Mouse (Mus musculus) forebrain, embryonic 12.5 days (tissue): ENCODE results near the gene Zdhhc4. TPM values are rescaled to one million over a fixed set of nuclear protein-coding genes. Genes with fewer than 3 reads are reported as not detected.
A peak's percentile ranks its signal among the peaks of the same experiment; 100 is the strongest.

Experiments used
- ATAC-seq: fragments of 200-750 bp; cut with Nextera tagmentation; 2 replicates; pipeline ENCODE4 v1.8.0; 2017; ENCODE audit warnings: moderate TSS enrichment; ENCODE audit not compliant: low FRiP score
- H3K27ac ChIP-seq: fragments of 300-500 bp; sonication (generic); 2 replicates; pipeline ENCODE4 v1.5.1; 2016; ENCODE audit warnings: mild to moderate bottlenecking
- H3K27me3 ChIP-seq: fragments of 300-500 bp; sonication (generic); 2 replicates; pipeline ENCODE4 v1.6.1; 2016; ENCODE audit warnings: mild to moderate bottlenecking
- H3K36me3 ChIP-seq: fragments of 300-500 bp; sonication (generic); replicated peaks from 2 replicates; pipeline ENCODE4 v1.6.1; 2016; ENCODE audit warnings: mild to moderate bottlenecking
- H3K4me1 ChIP-seq: fragments of 300-500 bp; sonication (generic); 2 replicates; pipeline ENCODE4 v1.6.1; 2016
- H3K4me2 ChIP-seq: fragments of 300-500 bp; sonication (generic); 2 replicates; pipeline ENCODE4 v1.6.1; 2016; ENCODE audit warnings: mild to moderate bottlenecking, moderate library complexity
- H3K4me3 ChIP-seq: fragments of 300-500 bp; sonication (generic); replicated peaks from 2 replicates; pipeline ENCODE4 v1.5.1; 2016; ENCODE audit warnings: mild to moderate bottlenecking
- H3K9ac ChIP-seq: fragments of 300-500 bp; sonication (generic); 2 replicates; pipeline ENCODE4 v1.6.1; 2016; ENCODE audit warnings: mild to moderate bottlenecking
- H3K9me3 ChIP-seq: fragments of 300-500 bp; sonication (generic); 2 replicates; pipeline ENCODE4 v1.6.1; 2016
- WGBS: fragments of 180-500 bp; shearing (Covaris S2); methylation state at CpG from one replicate; pipeline ENCODE4 v1.1.7; 2016; 5-methylcytosine and 5-hydroxymethylcytosine counted together
- polyA plus RNA-seq: library from polyadenylated mRNA; unstranded; fragments of >200 nt; fragmentation: Nextera tagmentation; extraction: Ambion mirVana; gene quantifications from 2 replicates; pipeline ENCODE4 v1.2.1, GENCODE M21; 2016

Zdhhc4 gene
- polyA plus RNA-seq = 73.8 and 78.2 TPM in 2 replicates

DNA sequence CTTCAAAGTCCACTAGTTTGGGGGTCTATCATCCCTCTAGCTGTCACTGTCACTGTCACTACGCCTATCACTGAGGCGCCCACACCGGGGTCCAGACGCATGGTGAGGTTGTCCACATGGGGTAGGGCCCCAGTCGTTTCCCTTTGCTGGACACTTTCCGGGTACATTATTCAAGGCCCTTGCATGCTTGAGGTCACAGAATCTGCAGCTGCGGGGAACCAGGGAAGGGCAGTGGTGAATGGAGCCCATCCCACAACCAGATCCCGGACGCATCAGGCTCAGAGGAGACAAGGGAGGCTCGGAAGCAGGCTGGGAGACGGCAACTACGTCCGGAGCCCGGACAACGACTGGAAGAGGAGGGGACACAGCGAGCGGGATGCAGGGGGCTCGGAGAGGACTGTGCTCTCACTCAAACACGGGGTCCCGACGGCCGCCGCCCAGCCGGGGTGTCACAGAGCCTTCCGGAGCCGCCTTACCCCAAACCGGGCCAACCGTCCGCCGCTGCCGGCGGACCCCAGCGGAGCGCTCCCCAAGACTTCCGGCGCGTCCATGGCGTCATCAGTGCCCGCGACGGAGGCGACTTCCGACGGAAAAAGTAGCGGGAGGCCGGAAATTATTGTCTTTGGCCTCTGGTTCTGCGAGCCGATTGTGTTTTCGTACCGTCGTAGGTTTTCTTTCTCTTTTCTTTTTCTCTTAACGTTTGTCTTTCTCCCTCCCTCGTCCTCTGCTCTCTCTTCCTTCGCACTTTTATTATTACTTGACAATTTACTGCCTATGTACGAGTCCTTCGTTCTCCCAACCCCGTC lies at the start of gene Zdhhc4:
Zdhhc4 (minus strand) TSS at position 567 of the 806 bp plus-strand sequence.
- Histone ChIP-seq H3K36me3 (peaks cover 25% of the 10 kb centered on the region), H3K27ac (peak within 1 kb of the TSS; percentile 74), H3K27me3 (no peaks in the 10 kb centered on the region), H3K4me1 (peaks cover 21% of the 10 kb centered on the region), H3K4me3 (peak within 1 kb of the TSS; percentile 93), H3K9me3 (no peaks in the 10 kb centered on the region), H3K9ac (peak within 1 kb of the TSS; percentile 92), H3K4me2 (peak within 1 kb of the TSS; percentile 93)
- under 1% methylated on average over 57 of the region's 57 CpGs for WGBS
- peak; percentile 82 for ATAC-seq

- Histone ChIP-seq H3K4me1 (peaks cover 9% of the 10 kb centered on the region), H3K9ac (no peak overlapping the region), H3K9me3 (0 out of 2 replicates have a peak, but pooled peaks cover 5% of the 10 kb centered on the region), H3K27ac (no peak overlapping the region), H3K4me2 (no peak overlapping the region), H3K36me3 (no peaks in the 10 kb centered on the region), H3K4me3 (no peak overlapping the region), H3K27me3 (peaks cover 46% of the 10 kb centered on the region)
- 87% methylated on average over 4 of the region's 4 CpGs for WGBS
- ATAC-seq = no peak
Measured at GRCm38 (mm10) chr5:143376156-143376555, 47.1 kb upstream of the Zdhhc4 start.

DNA sequence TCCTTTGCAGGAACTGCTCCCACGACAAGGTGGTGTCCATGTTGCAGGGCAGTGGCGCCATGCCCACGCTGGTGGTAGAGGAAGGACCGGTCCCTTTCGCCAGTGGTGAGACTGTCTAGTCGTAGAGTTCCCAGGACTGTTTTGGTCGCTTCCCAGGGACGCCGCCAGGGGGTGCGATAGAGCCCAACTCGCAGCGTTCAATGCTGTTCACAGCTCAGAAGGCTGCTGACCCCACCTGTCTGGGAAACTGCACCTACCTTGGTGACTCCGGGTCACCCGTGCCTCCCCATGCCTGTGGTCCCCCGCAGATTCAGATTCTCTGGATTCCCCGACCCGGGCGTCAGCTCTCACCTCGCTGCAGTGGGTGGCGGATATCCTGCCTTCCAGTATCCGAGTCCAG lies 46.2 kb upstream of the Zdhhc4 start:
- Histone ChIP-seq H3K4me3 (0 out of 2 replicates have a peak overlapping the region, but pooled peaks have one; percentile 11), H3K4me2 (peak overlapping the region; percentile 39), H3K9me3 (0 out of 2 replicates have a peak, but pooled peaks cover 5% of the 10 kb centered on the region), H3K27me3 (peaks cover 56% of the 10 kb centered on the region), H3K27ac (no peak overlapping the region), H3K4me1 (peaks cover 11% of the 10 kb centered on the region), H3K9ac (no peak overlapping the region), H3K36me3 (no peaks in the 10 kb centered on the region)
- ATAC-seq = 0 out of 2 replicates have a peak, but pooled peaks have one; percentile 36
- WGBS = 8% methylated on average over 21 of the region's 21 CpGs

DNA sequence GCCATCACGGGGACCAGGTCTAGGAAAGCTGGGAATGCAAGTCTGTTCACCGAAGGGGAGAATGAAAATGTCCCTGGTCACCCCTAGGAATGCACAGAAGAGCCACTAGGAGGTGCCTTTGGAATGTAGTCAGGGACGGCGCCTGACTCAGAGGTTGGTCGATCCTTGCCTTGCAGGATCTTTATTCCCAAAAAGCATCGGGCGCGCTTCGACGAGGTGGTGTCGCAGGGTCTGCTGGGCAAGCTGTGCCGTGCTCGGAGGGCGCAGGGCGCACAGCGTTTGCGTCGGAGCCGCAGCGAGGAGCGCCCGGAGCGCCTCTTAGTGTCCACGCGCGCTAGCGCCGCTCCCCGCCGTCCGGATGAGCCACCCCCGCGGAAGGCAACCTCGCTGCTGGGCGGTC lies 43.8 kb upstream of the Zdhhc4 start:
- no peak for ATAC-seq
- 0 out of 2 replicates have a peak, but pooled peaks cover 5% of the 10 kb centered on the region for H3K9me3 ChIP-seq
- H3K4me3 ChIP-seq = peak overlapping the region; percentile 32
- 2% methylated on average over 35 of the region's 35 CpGs for WGBS
- H3K36me3 ChIP-seq = no peaks in the 10 kb centered on the region
- peaks cover 80% of the 10 kb centered on the region for H3K27me3 ChIP-seq
- H3K4me1 ChIP-seq = peaks cover 18% of the 10 kb centered on the region
- H3K9ac ChIP-seq = no peak overlapping the region
- H3K27ac ChIP-seq = no peak overlapping the region
- H3K4me2 ChIP-seq = peak overlapping the region; percentile 48

GRCm38 (mm10) chr5:143371146-143371510 lies 42.1 kb upstream of the Zdhhc4 start:
- H3K4me2 ChIP-seq = no peak overlapping the region
- no peak overlapping the region for H3K27ac ChIP-seq
- ATAC-seq = no peak
- H3K36me3 ChIP-seq = no peaks in the 10 kb centered on the region
- no peak overlapping the region for H3K9ac ChIP-seq
- H3K9me3 ChIP-seq = 0 out of 2 replicates have a peak, but pooled peaks cover 3% of the 10 kb centered on the region
- no peak overlapping the region for H3K4me3 ChIP-seq
- peaks cover 18% of the 10 kb centered on the region for H3K4me1 ChIP-seq
- H3K27me3 ChIP-seq = peaks cover 90% of the 10 kb centered on the region
- 43% methylated on average over 4 of the region's 4 CpGs for WGBS

DNA sequence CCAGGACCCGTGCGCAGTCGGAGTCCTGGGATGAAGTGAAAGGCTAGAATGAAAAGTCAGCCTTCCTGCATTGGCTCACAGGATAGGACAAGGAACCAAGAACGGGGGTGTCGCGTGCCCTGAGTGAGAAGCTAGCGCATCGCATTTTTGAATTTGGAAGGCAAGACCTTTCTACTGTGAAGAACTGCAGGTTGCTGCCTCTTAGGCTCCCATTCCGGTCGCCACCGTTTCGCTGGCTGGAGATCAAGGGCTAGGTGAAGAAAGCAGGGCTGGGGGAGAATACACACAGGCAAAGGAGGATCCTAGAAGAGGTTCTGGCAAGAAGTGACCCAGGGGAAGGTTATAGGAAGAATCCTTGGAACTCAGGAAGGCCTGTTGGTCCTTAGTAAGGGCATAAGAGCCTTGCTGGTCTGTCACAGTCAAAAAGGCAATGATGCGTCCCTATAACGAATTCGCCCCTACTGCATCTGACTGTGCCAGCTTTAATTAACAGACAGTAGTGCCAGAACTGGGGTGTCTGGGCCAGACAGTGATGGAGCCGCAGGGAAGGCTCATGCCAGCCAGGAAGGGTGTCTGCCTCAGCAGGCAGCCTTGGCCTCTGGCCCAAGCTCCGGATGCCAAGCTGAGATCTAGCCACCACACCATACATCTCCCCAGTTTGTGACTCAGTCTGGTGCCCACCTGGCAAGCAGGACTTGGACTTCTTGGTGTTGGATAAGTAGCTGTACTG lies 41.5 kb upstream of the Zdhhc4 start:
- peaks cover 94% of the 10 kb centered on the region for H3K27me3 ChIP-seq
- H3K27ac ChIP-seq = no peak overlapping the region
- H3K9me3 ChIP-seq = no peaks in the 10 kb centered on the region
- H3K4me3 ChIP-seq = peak overlapping the region; percentile 32
- peak overlapping the region; percentile 52; the same call in 1 of the 2 replicates for H3K4me2 ChIP-seq
- H3K9ac ChIP-seq = no peak overlapping the region
- no peaks in the 10 kb centered on the region for H3K36me3 ChIP-seq
- ATAC-seq = no peak
- H3K4me1 ChIP-seq = peaks cover 18% of the 10 kb centered on the region
- WGBS = 17% methylated on average over 17 of the region's 17 CpGs

DNA sequence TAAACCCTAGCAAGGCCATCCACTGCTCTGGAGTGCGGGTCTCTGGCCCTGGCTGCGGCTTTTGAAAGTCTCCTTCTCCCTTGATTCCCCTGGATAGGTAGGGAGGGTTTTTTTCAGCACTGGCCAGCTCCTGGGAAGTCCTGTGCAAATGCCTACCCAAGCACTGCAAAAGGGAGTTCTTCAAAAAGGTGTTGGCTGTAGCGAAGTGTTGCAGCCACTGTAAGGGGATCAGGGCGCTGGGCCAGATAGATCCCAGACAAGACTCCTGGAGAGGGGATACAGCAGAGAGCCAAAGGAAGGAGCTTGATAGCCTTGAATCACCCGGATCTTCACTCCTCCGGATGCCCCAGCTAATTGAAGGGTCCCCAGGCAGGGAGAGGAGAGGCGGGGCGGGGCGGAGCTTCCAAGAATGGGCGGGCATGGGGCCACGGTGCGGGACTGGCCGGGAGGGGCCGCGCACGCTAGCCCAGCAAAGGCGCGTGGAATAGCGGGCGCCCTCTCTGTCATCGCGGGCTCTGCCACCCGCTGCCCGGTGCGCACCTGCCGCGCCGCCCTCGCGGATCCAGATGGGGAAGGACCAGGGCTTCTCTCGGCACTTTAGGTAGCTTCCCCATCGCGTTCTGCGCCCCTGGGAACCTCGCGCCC lies 40.7 kb upstream of the Zdhhc4 start:
- 2% methylated on average over 27 of the region's 36 CpGs for WGBS
- H3K9ac ChIP-seq = no peak overlapping the region; the same call in 1 of the 2 replicates
- no peak overlapping the region for H3K27ac ChIP-seq
- peaks cover 20% of the 10 kb centered on the region for H3K4me1 ChIP-seq
- ATAC-seq = no peak
- peaks cover 94% of the 10 kb centered on the region for H3K27me3 ChIP-seq
- H3K36me3 ChIP-seq = no peaks in the 10 kb centered on the region
- H3K9me3 ChIP-seq = no peaks in the 10 kb centered on the region
- peak overlapping the region; percentile 32 for H3K4me3 ChIP-seq
- peak overlapping the region; percentile 52 for H3K4me2 ChIP-seq

DNA sequence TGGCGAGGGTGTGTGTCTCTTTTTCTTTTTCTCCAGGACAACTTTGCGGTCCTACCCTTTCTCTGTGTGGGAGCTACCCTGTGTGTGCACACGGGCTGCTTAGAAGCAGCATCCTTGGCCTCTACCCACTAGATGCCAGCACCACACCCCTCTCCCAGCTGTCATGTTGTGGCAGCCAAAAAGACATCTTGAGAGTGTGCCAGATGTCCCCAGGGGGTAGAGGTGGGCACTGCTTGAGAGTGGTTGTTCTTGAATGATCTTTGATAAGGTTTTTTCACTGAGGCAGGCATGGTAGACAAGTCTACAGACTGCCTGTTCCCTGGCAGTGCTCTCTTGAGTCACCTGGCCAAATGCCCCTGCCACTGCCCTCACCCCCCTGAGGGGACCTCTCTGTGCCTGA lies 38.9 kb upstream of the Zdhhc4 start:
- peaks cover 30% of the 10 kb centered on the region for H3K4me1 ChIP-seq
- no peaks in the 10 kb centered on the region for H3K9me3 ChIP-seq
- ATAC-seq = no peak
- H3K4me3 ChIP-seq = no peak overlapping the region
- 75% methylated on average over 3 of the region's 3 CpGs for WGBS
- peaks cover 88% of the 10 kb centered on the region for H3K27me3 ChIP-seq
- H3K4me2 ChIP-seq = no peak overlapping the region
- no peak overlapping the region for H3K27ac ChIP-seq
- H3K9ac ChIP-seq = no peak overlapping the region
- no peaks in the 10 kb centered on the region for H3K36me3 ChIP-seq

GRCm38 (mm10) chr5:143363678-143364615 lies 34.9 kb upstream of the Zdhhc4 start:
- Histone ChIP-seq H3K9ac (peak overlapping the region; percentile 60), H3K4me3 (peak overlapping the region; percentile 49), H3K27ac (no peak overlapping the region), H3K9me3 (no peaks in the 10 kb centered on the region), H3K4me2 (peak overlapping the region; percentile 75), H3K36me3 (no peaks in the 10 kb centered on the region), H3K27me3 (peaks cover 62% of the 10 kb centered on the region), H3K4me1 (peaks cover 16% of the 10 kb centered on the region)
- whole genome bisulfite sequencing = under 1% methylated on average over 47 of the region's 47 CpGs
- ATAC-seq = peak; percentile 71

- Histone ChIP-seq H3K36me3 (no peaks in the 10 kb centered on the region), H3K9me3 (no peaks in the 10 kb centered on the region), H3K9ac (no peak overlapping the region), H3K4me1 (peaks cover 30% of the 10 kb centered on the region), H3K27me3 (peaks cover 61% of the 10 kb centered on the region), H3K4me2 (no peak overlapping the region), H3K27ac (no peak overlapping the region), H3K4me3 (no peak overlapping the region)
- ATAC-seq = no peak; the same call in 1 of the 2 replicates
- 16% methylated on average over 7 of the region's 7 CpGs for WGBS
Measured at GRCm38 (mm10) chr5:143361428-143361827, 32.4 kb upstream of the Zdhhc4 start.

DNA sequence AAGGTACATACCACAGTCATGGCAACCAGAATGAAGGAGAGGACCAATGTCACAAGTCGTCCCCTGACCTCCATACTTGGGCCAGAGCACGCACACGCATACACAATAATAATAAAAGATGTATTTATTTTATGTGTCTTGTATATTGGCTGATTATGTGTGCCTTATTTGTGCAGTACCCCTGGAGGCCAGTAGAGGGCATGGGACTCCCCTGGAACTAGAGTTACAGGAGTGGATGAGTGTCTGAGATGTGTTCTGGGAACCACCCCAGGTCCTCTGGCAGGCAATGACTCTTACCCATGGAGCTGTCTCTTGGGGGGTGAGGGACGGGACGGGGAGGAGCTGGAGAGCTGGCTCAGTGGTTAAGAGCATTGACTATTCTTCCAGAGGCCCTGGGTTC lies 30.9 kb upstream of the Zdhhc4 start:
- ATAC-seq = no peak
- H3K9me3 ChIP-seq = no peaks in the 10 kb centered on the region
- H3K9ac ChIP-seq = no peak overlapping the region
- H3K4me3 ChIP-seq = no peak overlapping the region
- peaks cover 47% of the 10 kb centered on the region for H3K27me3 ChIP-seq
- no peak overlapping the region for H3K27ac ChIP-seq
- 57% methylated on average over 5 of the region's 5 CpGs for WGBS
- H3K4me2 ChIP-seq = no peak overlapping the region
- peaks cover 30% of the 10 kb centered on the region for H3K4me1 ChIP-seq
- no peaks in the 10 kb centered on the region for H3K36me3 ChIP-seq
